Mouse (Mus musculus) limb, embryonic 11.5 days (tissue): ENCODE measurements at regions not wholly inside any gene's neighbourhood (a gene's known extent, or its start where the extent isn't known, plus 50 kb on each side); places are given as distances from the start of the nearest gene placed in this dataset. TPM values are rescaled to one million over a fixed set of nuclear protein-coding genes. Genes with fewer than 3 reads are reported as not detected.

Experiments
- microRNA-seq: library from miRNA; unstranded; fragments of <30 nt; microRNA quantifications from one replicate; pipeline ENCODE4, GENCODE M21; 2016

Small RNA genes in the stretch of these regions (microRNA-seq; reads per million reads assigned to microRNA genes)
- not detected for gene Gm44303
